Mouse (Mus musculus): ENCODE results near the gene Plekhh3.

Plekhh3 gene

GRCm38 (mm10) chr11:101170811-101171610 is at the start of gene Plekhh3:
TSS of gene Plekhh3 (minus strand) at chr11:101171351.
- DNase-seq (ENCODE audit: low read depth in 2 of 2, low spot score in 2 of 2) = peak; percentile 56 to 59

- no peak for DNase-seq (ENCODE audit: low read depth in 2 of 2, low spot score in 2 of 2)
These were observed 49.7 kb upstream of the Plekhh3 start for GRCm38 (mm10) chr11:101220853-101221252.

GRCm38 (mm10) chr11:101218436-101219055 is 47.4 kb upstream of the Plekhh3 start:
- DNase-seq (ENCODE audit: low read depth in 2 of 2, low spot score in 2 of 2) = peak; percentile 2 to 41

- no peak for DNase-seq (ENCODE audit: low read depth in 2 of 2, low spot score in 2 of 2)
These were observed 45.8 kb upstream of the Plekhh3 start for GRCm38 (mm10) chr11:101216936-101217335.

GRCm38 (mm10) chr11:101211970-101212369 is 40.8 kb upstream of the Plekhh3 start:
- peak; percentile 39 to 74 for DNase-seq (ENCODE audit: low read depth in 2 of 2, low spot score in 2 of 2)

- DNase-seq (ENCODE audit: low read depth in 2 of 2, low spot score in 2 of 2) = peak in 1 of 2 experiments; percentile 32
These were observed 29.8 kb upstream of the Plekhh3 start for GRCm38 (mm10) chr11:101200986-101201385.

GRCm38 (mm10) chr11:101199555-101199954 is 28.4 kb upstream of the Plekhh3 start:
- no peak for DNase-seq (ENCODE audit: low read depth in 2 of 2, low spot score in 2 of 2)

- no peak for DNase-seq (ENCODE audit: low read depth in 2 of 2, low spot score in 2 of 2)
These were observed 25.0 kb upstream of the Plekhh3 start for GRCm38 (mm10) chr11:101196175-101196574.

GRCm38 (mm10) chr11:101195571-101195970 is 24.4 kb upstream of the Plekhh3 start:
- DNase-seq (ENCODE audit: low read depth in 2 of 2, low spot score in 2 of 2) = no peak

- DNase-seq (ENCODE audit: low read depth in 2 of 2, low spot score in 2 of 2) = no peak
These were observed 23.9 kb upstream of the Plekhh3 start for GRCm38 (mm10) chr11:101195101-101195500.

GRCm38 (mm10) chr11:101194643-101195042 is 23.5 kb upstream of the Plekhh3 start:
- DNase-seq (ENCODE audit: low read depth in 2 of 2, low spot score in 2 of 2) = no peak

GRCm38 (mm10) chr11:101194137-101194536 is 23.0 kb upstream of the Plekhh3 start:
- DNase-seq (ENCODE audit: low read depth in 2 of 2, low spot score in 2 of 2) = no peak

GRCm38 (mm10) chr11:101193076-101193475 is 21.9 kb upstream of the Plekhh3 start:
- DNase-seq (ENCODE audit: low read depth in 2 of 2, low spot score in 2 of 2) = no peak

- no peak for DNase-seq (ENCODE audit: low read depth in 2 of 2, low spot score in 2 of 2)
These were observed 21.5 kb upstream of the Plekhh3 start for GRCm38 (mm10) chr11:101192646-101193045.

GRCm38 (mm10) chr11:101191919-101192470 is 20.8 kb upstream of the Plekhh3 start:
- no peak for DNase-seq (ENCODE audit: low read depth in 2 of 2, low spot score in 2 of 2)

GRCm38 (mm10) chr11:101190913-101191907 is 20.1 kb upstream of the Plekhh3 start:
- no peak for DNase-seq (ENCODE audit: low read depth in 2 of 2, low spot score in 2 of 2)

- DNase-seq (ENCODE audit: low read depth in 2 of 2, low spot score in 2 of 2) = no peak
These were observed 19.2 kb upstream of the Plekhh3 start for GRCm38 (mm10) chr11:101190181-101190912.

GRCm38 (mm10) chr11:101189495-101190180 is 18.5 kb upstream of the Plekhh3 start:
- no peak for DNase-seq (ENCODE audit: low read depth in 2 of 2, low spot score in 2 of 2)

- DNase-seq (ENCODE audit: low read depth in 2 of 2, low spot score in 2 of 2) = no peak
These were observed 17.1 kb upstream of the Plekhh3 start for GRCm38 (mm10) chr11:101188166-101188805.
